In genomic region chr15:95790529-95791071, GRCm38 (mm10) we compare ENCODE assay signal across 7 mouse cellular contexts. TPM values are rescaled to one million over a fixed set of nuclear protein-coding genes. Genes with fewer than 3 reads are reported as not detected.
A peak's percentile ranks its signal among the peaks of the same experiment; 100 is the strongest.
DNase-seq lines count a peak whose midpoint lies in the region; ATAC-seq lines count a peak whose summit lies in the region.

TSS of gene Ano6 (plus strand) at chr15:95790843.

- peak; percentile 97 for ATAC-seq in embryonic facial prominence, embryonic 12.5 days (ENCODE audit: insufficient number of reproducible peaks, insufficient read depth, low FRiP score, low TSS enrichment)
- ATAC-seq in limb, embryonic 11.5 days (ENCODE audit: insufficient number of reproducible peaks, low FRiP score, low TSS enrichment, low read depth), result peak; percentile 95
- ATAC-seq in midbrain, embryonic 14.5 days (ENCODE audit: low FRiP score, low TSS enrichment), result peak; percentile 96

- peak within 1 kb of the TSS; percentile 79 for H3K27ac ChIP-seq in embryonic facial prominence, embryonic 12.5 days
- peak within 1 kb of the TSS; percentile 55; the same call in 1 of the 2 replicates for H3K27ac ChIP-seq in limb, embryonic 11.5 days (replicated peaks; ENCODE audit: low read depth, low read length)
- peak within 1 kb of the TSS; percentile 87 for H3K27ac ChIP-seq in midbrain, embryonic 14.5 days (replicated peaks; ENCODE audit: low read depth, low read length)

- H3K36me3 ChIP-seq in embryonic facial prominence, embryonic 12.5 days, result no peaks in the 10 kb centered on the region
- H3K36me3 ChIP-seq in limb, embryonic 11.5 days (ENCODE audit: control insufficient read depth, insufficient read depth, low read length), result no peaks in the 10 kb centered on the region
- no peaks in the 10 kb centered on the region for H3K36me3 ChIP-seq in midbrain, embryonic 14.5 days (ENCODE audit: control insufficient read depth, insufficient read depth, low read length)

- H3K4me2 ChIP-seq in embryonic facial prominence, embryonic 12.5 days (replicated peaks), result peak within 1 kb of the TSS; percentile 66
- H3K4me2 ChIP-seq in limb, embryonic 11.5 days (ENCODE audit: low read depth, severe bottlenecking), result peak within 1 kb of the TSS; percentile 70
- peak within 1 kb of the TSS; percentile 81 for H3K4me2 ChIP-seq in midbrain, embryonic 14.5 days (ENCODE audit: low read length)

- peak within 1 kb of the TSS; percentile 85 for H3K9ac ChIP-seq in embryonic facial prominence, embryonic 12.5 days
- H3K9ac ChIP-seq in limb, embryonic 11.5 days (ENCODE audit: low read length), result peak within 1 kb of the TSS; percentile 86
- H3K9ac ChIP-seq in midbrain, embryonic 14.5 days (replicated peaks; ENCODE audit: low read length), result peak within 1 kb of the TSS; percentile 84

- peak within 1 kb of the TSS; percentile 76 for H3K4me3 ChIP-seq in embryonic facial prominence, embryonic 12.5 days
- H3K4me3 ChIP-seq in limb, embryonic 11.5 days (ENCODE audit: low read depth, low read length), result peak within 1 kb of the TSS; percentile 64
- H3K4me3 ChIP-seq in midbrain, embryonic 14.5 days (replicated peaks; ENCODE audit: low read depth, low read length), result peak within 1 kb of the TSS; percentile 86

- peaks cover 17% of the 10 kb centered on the region for H3K4me1 ChIP-seq in embryonic facial prominence, embryonic 12.5 days
- H3K4me1 ChIP-seq in limb, embryonic 11.5 days (ENCODE audit: control insufficient read depth, insufficient read depth, low read length), result 0 out of 2 replicates have a peak, but pooled peaks cover 2% of the 10 kb centered on the region
- H3K4me1 ChIP-seq in midbrain, embryonic 14.5 days (ENCODE audit: control insufficient read depth, insufficient read depth, low read length), result peaks cover 7% of the 10 kb centered on the region; the same call in 1 of the 2 replicates

- peak; percentile 95 for DNase-seq in adrenal gland, postnatal 25 days
- peak; percentile 100 for DNase-seq in heart, adult 11 months
- DNase-seq in kidney, adult 18-20 months, result peak; percentile 90
- DNase-seq in limb, embryonic 11.5 days (ENCODE audit: low spot score), result peak; percentile 95
- DNase-seq in midbrain, embryonic 14.5 days, result peak; percentile 97
- peak; percentile 90 to 92 for DNase-seq in spleen, adult 18-20 months

- no peaks in the 10 kb centered on the region for H3K9me3 ChIP-seq in embryonic facial prominence, embryonic 12.5 days
- no peaks in the 10 kb centered on the region for H3K9me3 ChIP-seq in limb, embryonic 11.5 days (ENCODE audit: control insufficient read depth, low read length)
- H3K9me3 ChIP-seq in midbrain, embryonic 14.5 days (ENCODE audit: control insufficient read depth, low read length), result no peaks in the 10 kb centered on the region

- WGBS in embryonic facial prominence, embryonic 12.5 days, result under 1% methylated on average over 51 of the region's 51 CpGs
- WGBS in limb, embryonic 11.5 days, result under 1% methylated on average over 51 of the region's 51 CpGs
- under 1% methylated on average over 51 of the region's 51 CpGs for WGBS in midbrain, embryonic 14.5 days

- no peaks in the 10 kb centered on the region for H3K27me3 ChIP-seq in embryonic facial prominence, embryonic 12.5 days
- H3K27me3 ChIP-seq in limb, embryonic 11.5 days (ENCODE audit: control insufficient read depth, insufficient read depth, low read length), result no peaks in the 10 kb centered on the region
- peaks cover 4% of the 10 kb centered on the region; the same call in 1 of the 2 replicates for H3K27me3 ChIP-seq in midbrain, embryonic 14.5 days (ENCODE audit: control insufficient read depth, insufficient read depth, low read length)

RNA-seq across cellular contexts. Expression of gene Ano6, which starts in this region (rescaled TPM):
- 75.2 and 75.4 TPM in 2 replicates for total RNA-seq in adrenal gland, postnatal 25 days (2021)
- polyA plus RNA-seq in embryonic facial prominence, embryonic 12.5 days (2016; fragmentation: Nextera tagmentation; extraction: Ambion mirVana), result 51.4 and 52.2 TPM in 2 replicates
- 41.9 and 51.3 TPM in 2 replicates for polyA plus RNA-seq in limb, embryonic 11.5 days (2014; fragmentation: Nextera tagmentation; extraction: Ambion mirVana)
- 17.7 and 27.8 TPM in 2 replicates for polyA plus RNA-seq in midbrain, embryonic 14.5 days (2014; fragmentation: Nextera tagmentation; extraction: Ambion mirVana)

Comparison
In these comparisons a context has a peak if more than half of its experiments do, and no peak if none do; other contexts are left out.
1. Peak in every context shown above with its lines: DNase-seq, ATAC-seq, H3K4me3 ChIP-seq and H3K27ac ChIP-seq.